Mouse (Mus musculus): ENCODE data around the gene Mapk13. TPM values are rescaled to one million over a fixed set of nuclear protein-coding genes. Genes with fewer than 3 reads are reported as not detected.
"Not testable (repeated sequence)": the region's sequence is repeated elsewhere in the genome, so short reads cannot be mapped to it uniquely, and the experiment has no call there.

Gene Mapk13
- polyA plus RNA-seq (2012; rRNA removed), result 24.3 and 30.1 TPM in 2 replicates

- DNase-seq (ENCODE audit: low read depth), result no peak
Observed at GRCm38 (mm10) chr17:28769121-28769874, at the start of gene Mapk13. Gene Mapk13 (plus strand): TSS chr17:28769297.

- DNase-seq (ENCODE audit: low read depth), result no peak
Observed at GRCm38 (mm10) chr17:28725783-28726182, 43.3 kb upstream of the Mapk13 start, which contains the start of gene AC170998.1. Gene AC170998.1 (plus strand): TSS chr17:28726083.

GRCm38 (mm10) chr17:28727511-28727910 is 41.6 kb upstream of the Mapk13 start:
- DNase-seq (ENCODE audit: low read depth), result not testable (repeated sequence)

- no peak for DNase-seq (ENCODE audit: low read depth)
Observed at GRCm38 (mm10) chr17:28735317-28736105, 33.6 kb upstream of the Mapk13 start.

- no peak for DNase-seq (ENCODE audit: low read depth)
Observed at GRCm38 (mm10) chr17:28736486-28736885, 32.6 kb upstream of the Mapk13 start.

GRCm38 (mm10) chr17:28737973-28738372 is 31.1 kb upstream of the Mapk13 start:
- DNase-seq (ENCODE audit: low read depth), result no peak

- DNase-seq (ENCODE audit: low read depth), result no peak
Observed at GRCm38 (mm10) chr17:28739244-28739643, 29.9 kb upstream of the Mapk13 start.

GRCm38 (mm10) chr17:28743145-28743866 is 25.8 kb upstream of the Mapk13 start:
- no peak for DNase-seq (ENCODE audit: low read depth)

GRCm38 (mm10) chr17:28743916-28744315 is 25.2 kb upstream of the Mapk13 start:
- DNase-seq (ENCODE audit: low read depth), result no peak

- no peak for DNase-seq (ENCODE audit: low read depth)
Observed at GRCm38 (mm10) chr17:28745773-28746172, 23.3 kb upstream of the Mapk13 start.

- no peak for DNase-seq (ENCODE audit: low read depth)
Observed at GRCm38 (mm10) chr17:28748001-28748400, 21.1 kb upstream of the Mapk13 start.

- DNase-seq (ENCODE audit: low read depth), result no peak
Observed at GRCm38 (mm10) chr17:28750580-28750979, 18.5 kb upstream of the Mapk13 start.

GRCm38 (mm10) chr17:28756447-28756846 is 12.7 kb upstream of the Mapk13 start:
- DNase-seq (ENCODE audit: low read depth), result no peak

- DNase-seq (ENCODE audit: low read depth), result no peak
Observed at GRCm38 (mm10) chr17:28757470-28757869, 11.6 kb upstream of the Mapk13 start.

- DNase-seq (ENCODE audit: low read depth), result no peak
Observed at GRCm38 (mm10) chr17:28760736-28761312, 8.3 kb upstream of the Mapk13 start.

- no peak for DNase-seq (ENCODE audit: low read depth)
Observed at GRCm38 (mm10) chr17:28761871-28762270, 7.2 kb upstream of the Mapk13 start.

GRCm38 (mm10) chr17:28766203-28766602 is 2.9 kb upstream of the Mapk13 start:
- no peak for DNase-seq (ENCODE audit: low read depth)

GRCm38 (mm10) chr17:28766781-28767515 is 2.1 kb upstream of the Mapk13 start:
- DNase-seq (ENCODE audit: low read depth), result no peak

- DNase-seq (ENCODE audit: low read depth), result no peak
Observed at GRCm38 (mm10) chr17:28769875-28770421, 851 bp downstream of the Mapk13 start.

- no peak for DNase-seq (ENCODE audit: low read depth)
Observed at GRCm38 (mm10) chr17:28771289-28771688, 2.2 kb downstream of the Mapk13 start.

- not testable (repeated sequence) for DNase-seq (ENCODE audit: low read depth)
Observed at GRCm38 (mm10) chr17:28774303-28774702, 5.2 kb downstream of the Mapk13 start.
